Mouse (Mus musculus) brain, embryonic 14.5 days (tissue): ENCODE data around the gene Tmem53. TPM values are rescaled to one million over a fixed set of nuclear protein-coding genes. Genes with fewer than 3 reads are reported as not detected.

Experiments
- DNase-seq: peaks from one replicate; pipeline ENCODE4 v3.0.0-alpha.2; 2011; ENCODE audit warnings: low read depth
- CTCF ChIP-seq: fragments of 200-500 bp; IDR thresholded peaks from 2 replicates; pipeline ENCODE4 v1.5.1; 2012; ENCODE audit warnings: inconsistent platforms, mild to moderate bottlenecking, moderate library complexity, borderline replicate concordance; ENCODE audit not compliant: insufficient read depth, insufficient read length; ENCODE audit errors: extremely low read depth
- POLR2A ChIP-seq: fragments of 200-500 bp; IDR thresholded peaks from 2 replicates; pipeline ENCODE4 v1.6.1; 2012; ENCODE audit warnings: mild to moderate bottlenecking, inconsistent platforms, borderline replicate concordance; ENCODE audit not compliant: poor library complexity, insufficient read depth, insufficient read length, severe bottlenecking; ENCODE audit errors: extremely low read depth
- polyA plus RNA-seq: library from polyadenylated mRNA; depleted of rRNA; stranded (reverse); fragments of >200 nt; gene quantifications from 2 replicates; pipeline ENCODE4 v1.2.3, GENCODE M21; 2012

Tmem53 gene
- polyA plus RNA-seq, 1 experiment: 6.2 TPM

DNA sequence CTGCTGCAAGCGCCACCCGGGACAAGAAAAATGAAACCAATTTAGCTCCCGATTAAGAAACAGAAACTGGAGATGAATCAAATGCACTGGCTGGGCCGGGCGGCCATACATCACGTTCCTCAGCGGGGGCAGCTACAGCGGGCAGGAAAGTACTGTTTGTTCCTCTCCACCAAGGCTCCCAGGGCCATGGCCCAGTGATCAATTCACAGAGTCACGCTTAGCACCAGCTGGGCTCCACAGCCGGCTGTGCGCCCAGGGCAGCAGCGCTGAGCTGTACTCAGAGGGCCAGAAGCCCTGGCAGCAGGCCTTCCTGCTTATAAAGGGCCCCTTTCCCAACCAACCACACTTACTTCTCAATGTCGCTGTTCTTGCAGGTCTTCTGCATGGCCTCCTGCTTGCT lies 25.3 kb downstream of the Tmem53 start:
- TF ChIP-seq CTCF: no peak
- TF ChIP-seq POLR2A: no peak
- no peak for DNase-seq

DNA sequence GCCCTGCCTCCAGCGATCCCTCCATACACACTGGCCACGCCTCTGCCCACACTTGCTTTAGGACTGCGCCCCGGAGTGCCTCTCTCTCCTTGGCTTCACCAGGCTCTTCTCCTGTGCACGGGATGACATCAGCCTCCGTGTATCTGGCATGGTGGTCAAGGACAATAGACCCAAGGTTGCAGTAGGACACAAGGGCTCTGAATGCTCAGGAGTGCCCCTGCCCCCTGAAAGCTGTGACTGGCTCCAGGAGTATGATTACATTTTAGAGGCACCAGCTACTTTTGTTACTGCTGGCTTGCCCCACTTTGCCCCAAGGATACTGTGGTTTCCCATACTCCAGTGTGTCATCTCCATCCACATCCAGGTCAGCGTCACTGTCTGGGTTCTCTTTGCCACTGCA lies 25.9 kb downstream of the Tmem53 start:
- no peak for DNase-seq
- TF ChIP-seq CTCF: no peak

DNA sequence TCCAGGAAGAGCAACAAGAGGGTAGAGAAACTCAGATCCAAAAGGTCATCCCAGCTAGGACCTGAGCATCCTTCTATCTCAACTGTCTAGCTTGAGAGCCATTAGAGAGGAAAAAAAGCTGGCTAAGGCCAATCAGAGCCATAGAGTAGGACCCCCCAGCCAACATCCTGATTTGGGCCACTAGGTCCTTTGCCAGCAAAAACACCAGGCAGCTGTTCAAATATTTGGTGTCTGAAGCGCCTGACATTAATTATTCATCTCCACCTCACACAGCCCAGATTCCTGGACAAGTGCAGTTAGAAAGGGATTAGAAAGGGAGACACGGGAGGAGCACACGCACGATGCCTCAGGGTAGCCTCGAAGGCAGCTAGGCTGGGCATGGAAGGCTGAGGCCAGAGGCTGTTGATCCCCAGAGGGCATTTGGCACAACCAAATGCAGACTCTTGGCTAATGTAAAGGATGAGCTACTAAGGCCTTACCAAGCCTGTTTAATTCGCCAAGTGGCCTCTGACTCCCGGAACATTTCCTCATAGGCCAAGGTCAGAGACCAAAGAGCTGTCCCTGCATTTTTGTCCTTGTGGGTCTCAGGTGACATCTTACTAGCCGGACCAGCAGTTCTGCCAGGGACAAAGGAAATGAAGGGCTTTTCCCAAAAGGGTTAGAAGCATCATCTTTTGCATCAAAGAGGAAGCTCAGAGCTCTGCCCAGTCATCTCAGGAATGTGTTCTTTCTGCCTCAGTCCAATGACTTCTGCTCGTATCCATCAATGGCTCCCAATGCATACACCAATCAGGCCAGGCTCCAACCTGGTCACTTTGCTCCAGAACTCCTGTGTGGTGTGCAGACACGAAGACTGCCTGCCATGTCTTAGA lies 26.9 kb downstream of the Tmem53 start:
- TF ChIP-seq CTCF (no peak), POLR2A (no peak)
- DNase-seq: peak; percentile 32

DNA sequence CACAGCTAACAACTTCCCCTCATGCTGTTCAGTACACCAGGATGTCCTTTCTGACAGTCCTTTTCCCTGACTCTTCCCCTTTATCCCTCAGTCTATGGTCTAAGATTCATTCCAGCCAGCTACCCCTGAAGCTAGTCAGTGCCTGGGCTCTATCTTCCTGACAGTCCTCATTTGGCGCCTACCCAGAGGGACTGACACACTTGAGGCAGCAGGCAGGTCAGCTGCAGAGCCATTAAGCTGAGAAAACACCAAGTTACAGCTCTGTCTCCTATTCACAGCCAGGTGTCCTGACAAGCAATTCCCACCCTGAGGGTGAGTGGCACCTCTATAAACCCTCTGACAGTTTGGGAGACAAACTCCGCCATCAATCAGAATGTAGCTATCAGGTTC lies 27.5 kb downstream of the Tmem53 start:
- TF ChIP-seq CTCF (no peak), POLR2A (no peak)
- DNase-seq: no peak

DNA sequence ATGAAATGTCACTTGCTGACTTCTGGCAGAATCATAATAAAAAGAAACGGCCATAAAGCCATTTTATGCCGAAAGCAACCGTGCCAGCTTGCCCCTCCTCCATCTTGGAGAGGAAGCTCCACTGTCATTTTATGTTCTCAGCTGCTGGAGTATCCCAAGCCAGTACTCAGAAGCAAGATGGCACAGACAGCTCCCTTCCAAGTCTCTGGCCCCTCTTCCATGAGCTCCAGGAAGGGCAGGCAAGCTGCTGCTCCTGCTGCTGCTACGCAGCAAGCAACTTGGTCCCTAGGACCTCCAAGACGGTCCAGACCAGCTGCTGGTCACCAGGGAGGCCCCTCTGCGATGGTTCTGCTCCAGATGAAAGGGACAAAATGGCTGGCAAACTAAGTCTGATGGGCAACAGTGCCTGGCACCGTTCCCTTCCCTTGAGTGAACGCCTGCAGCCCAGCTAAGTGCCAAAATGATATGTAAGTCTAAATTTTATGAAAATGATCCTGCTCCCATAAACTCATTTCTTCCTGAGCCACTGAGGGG lies 28.7 kb downstream of the Tmem53 start:
- TF ChIP-seq CTCF: no peak
- TF ChIP-seq POLR2A: no peak
- DNase-seq: no peak

DNA sequence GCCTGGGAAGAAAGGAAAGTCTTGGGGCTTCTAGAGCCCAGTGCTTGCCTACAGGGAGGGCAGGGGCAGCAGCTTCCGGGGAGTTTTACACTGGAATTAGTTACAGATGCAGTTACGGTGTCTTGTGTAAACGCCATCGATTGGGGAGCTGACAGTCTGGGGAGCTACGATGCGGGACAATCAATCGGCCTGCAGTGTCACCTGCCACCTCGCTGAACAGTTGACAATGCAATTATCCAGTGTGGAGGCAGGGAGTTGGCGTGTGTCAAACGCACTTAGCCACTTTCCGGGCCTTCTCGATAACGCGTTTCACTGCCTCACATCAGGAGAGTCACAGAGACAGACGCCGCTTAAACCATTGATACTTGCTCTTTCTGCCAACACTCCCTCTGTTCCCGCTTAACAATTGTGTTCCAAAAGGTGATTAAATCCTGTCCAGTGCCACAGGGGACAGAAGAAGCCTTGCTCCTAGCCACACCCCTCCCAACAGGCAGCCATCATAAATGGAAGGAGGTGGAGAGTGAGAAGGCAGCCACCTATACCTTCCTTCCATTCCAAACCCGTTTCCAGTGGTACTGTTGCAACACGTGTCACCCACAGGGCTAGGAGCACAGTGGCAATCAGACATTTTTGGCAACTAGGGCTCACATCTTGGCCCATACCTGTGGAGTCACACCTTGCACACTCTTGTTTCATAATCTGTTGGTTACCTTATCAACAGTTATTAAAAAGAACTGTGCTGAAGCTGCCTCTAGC lies 29.5 kb downstream of the Tmem53 start:
- DNase-seq: peak; percentile 51
- no peak for TF ChIP-seq CTCF
- TF ChIP-seq POLR2A: no peak

DNA sequence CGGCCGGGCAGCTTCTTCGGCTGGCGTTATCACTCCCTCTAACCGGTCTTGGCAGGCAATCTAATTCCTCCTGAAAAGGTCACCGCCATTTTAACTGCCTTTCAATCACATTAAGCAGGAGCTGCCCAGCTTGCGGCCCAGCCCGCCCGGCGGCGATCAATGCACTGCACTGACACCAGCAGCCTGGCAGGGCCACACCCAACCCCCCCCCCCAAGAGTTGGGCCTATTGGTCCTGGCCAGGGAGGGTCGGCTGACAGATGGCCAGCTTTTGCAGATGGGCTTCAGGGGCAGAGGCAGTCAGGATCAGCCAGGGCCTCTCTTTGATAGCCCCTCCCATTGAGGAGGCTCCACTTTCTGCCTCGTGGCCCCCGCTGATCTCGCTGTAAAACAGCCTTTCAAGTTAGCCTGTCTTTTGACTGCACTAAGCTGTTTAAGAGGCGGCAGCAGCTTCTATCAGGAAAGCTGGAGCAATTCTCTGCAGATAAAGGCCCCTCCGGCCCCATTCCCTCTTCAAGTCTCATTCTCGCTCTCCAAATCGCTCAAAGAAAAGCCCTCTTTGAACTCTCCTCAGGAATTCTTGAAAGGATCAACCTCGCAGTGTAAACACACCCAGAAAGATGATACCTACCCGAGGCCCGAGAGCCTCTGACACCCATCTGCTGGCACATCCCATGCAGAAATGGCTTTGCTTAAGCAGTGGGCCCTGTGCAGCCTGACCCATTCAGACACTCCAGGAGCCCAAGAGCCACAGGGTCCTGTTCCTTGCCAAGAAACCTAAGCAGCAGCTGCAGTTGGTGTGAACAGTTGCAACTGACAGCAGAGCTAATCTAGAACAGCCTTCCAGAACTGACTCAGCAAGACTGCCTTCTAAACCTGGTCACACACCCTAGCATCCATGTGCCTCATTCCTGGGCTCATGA lies 31.8 kb downstream of the Tmem53 start:
- peak; percentile 85 for DNase-seq
- TF ChIP-seq POLR2A: no peak
- no peak for TF ChIP-seq CTCF

DNA sequence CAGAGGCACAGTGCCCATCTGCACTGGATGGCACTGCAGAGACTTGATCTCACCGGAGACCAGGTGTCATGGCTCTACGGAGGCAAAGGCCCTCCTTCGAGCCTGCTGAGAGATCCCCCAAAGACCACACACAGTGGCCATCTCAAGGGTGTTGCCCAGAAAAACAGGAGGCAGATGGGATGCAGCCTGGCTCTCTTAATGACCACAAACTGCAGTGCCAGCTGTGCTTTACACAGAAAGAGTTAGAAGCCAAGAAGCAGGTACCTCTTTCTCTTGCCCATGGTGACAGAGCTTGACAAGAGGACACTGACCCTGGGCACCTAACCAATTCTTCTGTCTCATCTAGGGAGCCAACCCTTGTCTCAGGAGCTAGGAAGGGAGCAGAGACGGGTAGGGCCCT lies 32.6 kb downstream of the Tmem53 start:
- TF ChIP-seq CTCF (no peak), POLR2A (no peak)
- DNase-seq: no peak

DNA sequence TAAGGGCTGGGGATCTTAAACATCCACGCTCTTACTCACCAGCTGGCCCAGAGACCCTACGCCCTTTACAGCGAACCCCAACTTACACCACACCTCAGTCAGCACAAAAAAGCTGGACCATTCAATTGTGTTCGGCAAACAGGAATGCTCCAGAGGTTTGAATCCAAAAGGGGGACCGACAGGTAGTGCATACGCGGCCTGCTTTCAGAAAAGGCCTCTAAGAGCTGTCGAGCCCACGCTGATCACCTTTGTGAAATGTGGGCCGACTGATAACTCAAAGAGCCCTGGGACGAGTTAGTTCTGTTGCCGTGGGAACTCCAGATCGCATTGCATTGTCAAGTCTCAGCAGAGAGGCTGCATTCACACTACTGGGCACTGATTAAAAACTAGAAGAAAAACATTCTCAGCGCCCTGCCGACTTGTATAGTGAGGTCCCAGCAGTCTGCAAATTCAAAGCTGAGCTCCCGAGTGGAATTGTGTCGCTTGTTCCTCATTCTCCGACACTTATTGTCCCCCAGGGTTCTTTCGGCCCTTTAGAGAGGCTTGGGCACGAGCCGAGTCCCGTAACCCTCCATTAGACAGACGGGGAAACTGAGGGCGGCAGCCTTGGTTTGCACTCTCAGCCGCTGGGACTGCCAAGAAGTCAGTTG lies 36.7 kb downstream of the Tmem53 start:
- DNase-seq: peak; percentile 82
- no peak for TF ChIP-seq CTCF
- no peak for TF ChIP-seq POLR2A
